ENCODE assay signal across 7 mouse cellular contexts in genomic region chr10:128058601-128059151, GRCm38 (mm10). TPM values are rescaled to one million over a fixed set of nuclear protein-coding genes. Genes with fewer than 3 reads are reported as not detected.
DNase-seq lines count a peak whose midpoint lies in the region; ATAC-seq lines count a peak whose summit lies in the region.

Ptges3 (plus strand) TSS chr10:128058954.

- peak; percentile 82 for ATAC-seq in granulocyte monocyte progenitor cell, adult 5-6 weeks (replicated peaks; ENCODE audit: poor library complexity, severe bottlenecking)
- peak; percentile 93 for ATAC-seq in midbrain, embryonic 13.5 days

- DNase-seq in adrenal gland, postnatal 10 days: peak; percentile 99
- DNase-seq in embryonic facial prominence, embryonic 10.5 days (ENCODE audit: low spot score): peak; percentile 99
- DNase-seq in kidney, adult 11 months: peak; percentile 96
- DNase-seq in limb, embryonic 10.5 days (ENCODE audit: low spot score): peak; percentile 99
- peak; percentile 93 for DNase-seq in spleen, adult 12 weeks (ENCODE audit: low spot score)

- H3K4me1 ChIP-seq in embryonic facial prominence, embryonic 10.5 days: peaks cover 28% of the 10 kb centered on the region
- H3K4me1 ChIP-seq in limb, embryonic 10.5 days: peaks cover 28% of the 10 kb centered on the region
- H3K4me1 ChIP-seq in midbrain, embryonic 13.5 days (replicated peaks): peaks cover 35% of the 10 kb centered on the region

- H3K36me3 ChIP-seq in embryonic facial prominence, embryonic 10.5 days (replicated peaks): peaks cover 31% of the 10 kb centered on the region
- peaks cover 31% of the 10 kb centered on the region for H3K36me3 ChIP-seq in limb, embryonic 10.5 days
- H3K36me3 ChIP-seq in midbrain, embryonic 13.5 days: peaks cover under 1% of the 10 kb centered on the region; the same call in 1 of the 2 replicates

- H3K9ac ChIP-seq in midbrain, embryonic 13.5 days (replicated peaks): peak within 1 kb of the TSS; percentile 93

- under 1% methylated on average over 70 of the region's 72 CpGs for WGBS in embryonic facial prominence, embryonic 10.5 days
- under 1% methylated on average over 72 of the region's 72 CpGs for WGBS in limb, embryonic 10.5 days
- under 1% methylated on average over 63 of the region's 72 CpGs for WGBS in midbrain, embryonic 13.5 days

- H3K27me3 ChIP-seq in embryonic facial prominence, embryonic 10.5 days (replicated peaks; ENCODE audit: low read depth, poor library complexity, severe bottlenecking): no peaks in the 10 kb centered on the region
- no peaks in the 10 kb centered on the region for H3K27me3 ChIP-seq in limb, embryonic 10.5 days (ENCODE audit: low read depth, poor library complexity, severe bottlenecking)
- no peaks in the 10 kb centered on the region for H3K27me3 ChIP-seq in midbrain, embryonic 13.5 days

- H3K27ac ChIP-seq in embryonic facial prominence, embryonic 10.5 days (replicated peaks): peak within 1 kb of the TSS; percentile 98
- H3K27ac ChIP-seq in limb, embryonic 10.5 days: peak within 1 kb of the TSS; percentile 99
- H3K27ac ChIP-seq in midbrain, embryonic 13.5 days: peak within 1 kb of the TSS; percentile 99

- no peaks in the 10 kb centered on the region for H3K9me3 ChIP-seq in embryonic facial prominence, embryonic 10.5 days
- no peaks in the 10 kb centered on the region for H3K9me3 ChIP-seq in limb, embryonic 10.5 days (replicated peaks)
- H3K9me3 ChIP-seq in midbrain, embryonic 13.5 days: no peaks in the 10 kb centered on the region

- peak within 1 kb of the TSS; percentile 98 for H3K4me3 ChIP-seq in embryonic facial prominence, embryonic 10.5 days
- peak within 1 kb of the TSS; percentile 94 for H3K4me3 ChIP-seq in limb, embryonic 10.5 days
- peak within 1 kb of the TSS; percentile 91 for H3K4me3 ChIP-seq in midbrain, embryonic 13.5 days (replicated peaks)

- H3K4me2 ChIP-seq in midbrain, embryonic 13.5 days (replicated peaks): peak within 1 kb of the TSS; percentile 88

RNA-seq across cellular contexts. Expression of gene Ptges3, which starts in this region (rescaled TPM):
- total RNA-seq in adrenal gland, postnatal 10 days (2021): 100 to 1,000 TPM; 138 to 142 TPM
- polyA plus RNA-seq in embryonic facial prominence, embryonic 10.5 days (2016; fragmentation: Nextera tagmentation; extraction: Ambion mirVana): 711 and 729 TPM in 2 replicates
- 204 and 218 TPM in 2 replicates for total RNA-seq in granulocyte monocyte progenitor cell, adult 5-6 weeks (2014; fragmentation: Nextera tagmentation)
- total RNA-seq in granulocyte monocyte progenitor cell, adult 5-6 weeks (2017): 321 and 371 TPM in 2 replicates
- polyA plus RNA-seq in limb, embryonic 10.5 days (2016; fragmentation: Nextera tagmentation; extraction: Ambion mirVana): 668 and 708 TPM in 2 replicates
- 443 and 496 TPM in 2 replicates for polyA plus RNA-seq in midbrain, embryonic 13.5 days (2015; fragmentation: Nextera tagmentation; extraction: Ambion mirVana)

Comparison
In these comparisons a context has a peak if more than half of its experiments do, and no peak if none do; other contexts are left out.
1. Peak in every context shown above with its lines: DNase-seq, ATAC-seq, H3K4me3 ChIP-seq and H3K27ac ChIP-seq.